Comparison of ENCODE assay signal across 8 mouse cellular contexts in the genomic region with DNA sequence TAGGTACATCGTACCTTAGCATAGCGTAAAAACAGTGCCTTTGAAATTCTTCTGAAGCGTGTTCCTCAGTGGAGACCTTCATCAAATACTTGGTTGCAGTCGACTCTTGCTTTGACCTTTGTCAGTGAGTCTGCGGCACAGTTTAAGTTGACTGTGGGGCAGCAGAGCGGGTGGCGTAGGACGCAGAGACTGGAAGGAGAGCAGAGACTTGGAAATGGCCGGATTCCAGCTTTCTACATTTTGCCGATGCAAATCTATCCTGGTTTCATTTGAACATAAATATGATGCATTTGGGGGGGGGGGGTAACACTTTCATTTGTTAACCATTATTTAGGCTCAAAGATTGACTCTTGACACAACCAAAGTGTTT. TPM values are rescaled to one million over a fixed set of nuclear protein-coding genes. Genes with fewer than 3 reads are reported as not detected.
DNase-seq lines count a peak whose midpoint lies in the region; ATAC-seq and TF ChIP-seq lines count a peak whose summit lies in the region.

No protein-coding gene starts in this region.

- no peaks in the 10 kb centered on the region for H3K9me3 ChIP-seq in neural tube, embryonic 11.5 days (ENCODE audit: control insufficient read depth, low read length)
- H3K9me3 ChIP-seq in intestine, embryonic 16.5 days (ENCODE audit: control insufficient read depth, low read length): no peaks in the 10 kb centered on the region
- H3K9me3 ChIP-seq in stomach, embryonic 14.5 days (ENCODE audit: control insufficient read depth, low read depth, low read length): 0 out of 2 replicates have a peak, but pooled peaks cover 4% of the 10 kb centered on the region

- no peaks in the 10 kb centered on the region for H3K36me3 ChIP-seq in neural tube, embryonic 11.5 days (ENCODE audit: control insufficient read depth, insufficient read depth, low read length)
- H3K36me3 ChIP-seq in intestine, embryonic 16.5 days (ENCODE audit: control insufficient read depth, insufficient read depth, low read length): no peaks in the 10 kb centered on the region
- H3K36me3 ChIP-seq in stomach, embryonic 14.5 days (ENCODE audit: control insufficient read depth, insufficient read depth, low read length): no peaks in the 10 kb centered on the region

- WGBS in cerebellum, adult 2 months: 4% methylated on average over 10 of the region's 10 CpGs
- 10% methylated on average over 10 of the region's 10 CpGs for WGBS in neural tube, embryonic 11.5 days
- WGBS in intestine, embryonic 16.5 days: 19% methylated on average over 10 of the region's 10 CpGs
- WGBS in stomach, embryonic 14.5 days: 5% methylated on average over 10 of the region's 10 CpGs

- H3K9ac ChIP-seq in neural tube, embryonic 11.5 days (ENCODE audit: low read length): peak overlapping the region; percentile 84
- peak overlapping the region; percentile 64; the same call in 1 of the 2 replicates for H3K9ac ChIP-seq in intestine, embryonic 16.5 days (ENCODE audit: low read depth, low read length)
- H3K9ac ChIP-seq in stomach, embryonic 14.5 days (replicated peaks; ENCODE audit: low read depth, low read length): peak overlapping the region; percentile 56; the same call in 1 of the 2 replicates

- peaks cover 4% of the 10 kb centered on the region; the same call in 1 of the 2 replicates for H3K4me1 ChIP-seq in cerebellum, adult 2 months (ENCODE audit: control insufficient read depth, insufficient read depth, low read length)
- H3K4me1 ChIP-seq in neural tube, embryonic 11.5 days (ENCODE audit: control insufficient read depth, insufficient read depth, low read length): 0 out of 2 replicates have a peak, but pooled peaks cover 3% of the 10 kb centered on the region
- H3K4me1 ChIP-seq in intestine, embryonic 16.5 days (ENCODE audit: control insufficient read depth, insufficient read depth, low read length): peaks cover 12% of the 10 kb centered on the region; the same call in 1 of the 2 replicates
- H3K4me1 ChIP-seq in stomach, embryonic 14.5 days (ENCODE audit: control insufficient read depth, insufficient read depth, low read length): no peaks in the 10 kb centered on the region

- peak overlapping the region; percentile 83 for H3K4me2 ChIP-seq in neural tube, embryonic 11.5 days (ENCODE audit: low read depth)
- peak overlapping the region; percentile 80 for H3K4me2 ChIP-seq in intestine, embryonic 16.5 days (ENCODE audit: low read depth, low read length)
- H3K4me2 ChIP-seq in stomach, embryonic 14.5 days (replicated peaks; ENCODE audit: low read depth, low read length): peak overlapping the region; percentile 82

- H3K27ac ChIP-seq in cerebellum, adult 2 months (ENCODE audit: insufficient read depth, low read length): no peak overlapping the region
- no peak overlapping the region for H3K27ac ChIP-seq in neural tube, embryonic 11.5 days (ENCODE audit: low read depth, low read length)
- H3K27ac ChIP-seq in intestine, embryonic 16.5 days (ENCODE audit: low read length): no peak overlapping the region
- no peak overlapping the region for H3K27ac ChIP-seq in stomach, embryonic 14.5 days (ENCODE audit: low read length)

- TF ChIP-seq POLR2A in cerebellum, adult 2 months (IDR thresholded peaks at IDR 0.05; ENCODE audit: borderline replicate concordance, insufficient read depth, low read length): no peak

- no peak for TF ChIP-seq CTCF in cerebellum, adult 2 months (IDR thresholded peaks at IDR 0.05; ENCODE audit: borderline replicate concordance, insufficient read depth, low read depth, low read length)

- H3K4me3 ChIP-seq in cerebellum, adult 2 months (replicated peaks; ENCODE audit: insufficient read depth, low read depth, low read length): peak overlapping the region; percentile 35
- H3K4me3 ChIP-seq in neural tube, embryonic 11.5 days (ENCODE audit: low read depth, low read length): peak overlapping the region; percentile 85
- peak overlapping the region; percentile 57 for H3K4me3 ChIP-seq in intestine, embryonic 16.5 days (ENCODE audit: low read length)
- peak overlapping the region; percentile 59 for H3K4me3 ChIP-seq in stomach, embryonic 14.5 days (ENCODE audit: low read depth, low read length)

- no peak for DNase-seq in cerebellum, adult 2 months
- no peak for DNase-seq in cerebellum, adult 8-10 months
- DNase-seq in neural tube, embryonic 11.5 days (ENCODE audit: low spot score): no peak
- DNase-seq in neural tube, embryonic 10.5 days (ENCODE audit: extremely low spot score, low spot score): no peak
- DNase-seq in spleen, postnatal 14 days (ENCODE audit: low spot score in 2 of 2): no peak
- DNase-seq in gastrocnemius, postnatal 10 days: no peak

- no peak for ATAC-seq in neural tube, embryonic 11.5 days (ENCODE audit: insufficient read depth, low FRiP score, low TSS enrichment)
- ATAC-seq in intestine, embryonic 16.5 days: no peak
- ATAC-seq in stomach, embryonic 14.5 days (ENCODE audit: insufficient number of reproducible peaks, insufficient read depth, low FRiP score, low read depth): peak; percentile 12; the same call in 1 of the 2 replicates

- H3K27me3 ChIP-seq in cerebellum, adult 2 months (ENCODE audit: control insufficient read depth, insufficient read depth, low read length): no peaks in the 10 kb centered on the region; the same call in 1 of the 2 replicates
- H3K27me3 ChIP-seq in neural tube, embryonic 11.5 days (ENCODE audit: control insufficient read depth, insufficient read depth, low read length): no peaks in the 10 kb centered on the region
- peaks cover 19% of the 10 kb centered on the region for H3K27me3 ChIP-seq in intestine, embryonic 16.5 days (replicated peaks; ENCODE audit: control insufficient read depth, insufficient read depth, low read length)
- no peaks in the 10 kb centered on the region for H3K27me3 ChIP-seq in stomach, embryonic 14.5 days (ENCODE audit: control insufficient read depth, insufficient read depth, low read length)

RNA-seq across cellular contexts. Expression of a gene that starts 15.1 kb away (rescaled TPM):
- polyA plus RNA-seq in cerebellum, adult 2 months (2012; rRNA removed): 35.3 and 42.9 TPM in 2 replicates
- polyA plus RNA-seq in neural tube, embryonic 11.5 days (2014; fragmentation: Nextera tagmentation; extraction: Ambion mirVana): 5.9 and 6.7 TPM in 2 replicates
- 1.9 and 2.7 TPM in 2 replicates for polyA plus RNA-seq in intestine, embryonic 16.5 days (2015; fragmentation: Nextera tagmentation; extraction: Ambion mirVana)
- 7.5 and 8.2 TPM in 2 replicates for polyA plus RNA-seq in stomach, embryonic 14.5 days (2014; fragmentation: Nextera tagmentation; extraction: Ambion mirVana)
- total RNA-seq in gastrocnemius, postnatal 10 days (2021): 10 to 100 TPM; 33.1 to 34.3 TPM

RNA-seq across cellular contexts. Expression of a gene that starts 30.7 kb away (rescaled TPM):
- not detected in 2 replicates for polyA plus RNA-seq in cerebellum, adult 2 months (2012; rRNA removed)
- polyA plus RNA-seq in neural tube, embryonic 11.5 days (2014; fragmentation: Nextera tagmentation; extraction: Ambion mirVana): not detected in 2 replicates
- not detected in 2 replicates for polyA plus RNA-seq in intestine, embryonic 16.5 days (2015; fragmentation: Nextera tagmentation; extraction: Ambion mirVana)
- not detected in 2 replicates for polyA plus RNA-seq in stomach, embryonic 14.5 days (2014; fragmentation: Nextera tagmentation; extraction: Ambion mirVana)
- total RNA-seq in gastrocnemius, postnatal 10 days (2021): under 1 TPM in 1 of 2 experiments, not detected in 1; 0.05 TPM

Comparison
In these comparisons a context has a peak if more than half of its experiments do, and no peak if none do; other contexts are left out.
1. H3K4me3 ChIP-seq: peak in every context shown above with its lines; median percentile 85 in neural tube, embryonic 11.5 days; 59 in stomach, embryonic 14.5 days; 57 in intestine, embryonic 16.5 days; 35 in cerebellum, adult 2 months.